Mouse (Mus musculus): ENCODE data around the gene Itga6.
A peak's percentile ranks its signal among the peaks of the same experiment; 100 is the strongest.

The Itga6 gene

GRCm38 (mm10) chr2:71734792-71735392 is 10.5 kb upstream of the Itga6 start:
- peak; percentile 38 for DNase-seq (ENCODE audit: low read depth)

GRCm38 (mm10) chr2:71735541-71736159 is 9.8 kb upstream of the Itga6 start:
- DNase-seq (ENCODE audit: low read depth) = peak; percentile 65

- peak; percentile 66 for DNase-seq (ENCODE audit: low read depth)
These were observed 9.2 kb upstream of the Itga6 start for GRCm38 (mm10) chr2:71736213-71736612.

GRCm38 (mm10) chr2:71739173-71739860 is 6.1 kb upstream of the Itga6 start:
- no peak for DNase-seq (ENCODE audit: low read depth)

GRCm38 (mm10) chr2:71742557-71742956 is 2.9 kb upstream of the Itga6 start:
- DNase-seq (ENCODE audit: low read depth) = no peak

- no peak for DNase-seq (ENCODE audit: low read depth)
These were observed 2.0 kb upstream of the Itga6 start for GRCm38 (mm10) chr2:71743377-71743776.

GRCm38 (mm10) chr2:71744320-71744719 is 1.1 kb upstream of the Itga6 start:
- DNase-seq (ENCODE audit: low read depth) = no peak

GRCm38 (mm10) chr2:71744861-71745507 is 432 bp upstream of the Itga6 start:
- DNase-seq (ENCODE audit: low read depth) = no peak

- DNase-seq (ENCODE audit: low read depth) = no peak
These were observed 3.0 kb downstream of the Itga6 start for GRCm38 (mm10) chr2:71748451-71748850.

GRCm38 (mm10) chr2:71749367-71750086 is 4.1 kb downstream of the Itga6 start:
- no peak for DNase-seq (ENCODE audit: low read depth)

- DNase-seq (ENCODE audit: low read depth) = no peak
These were observed 4.7 kb downstream of the Itga6 start for GRCm38 (mm10) chr2:71750087-71750453.

- DNase-seq (ENCODE audit: low read depth) = no peak
These were observed 5.9 kb downstream of the Itga6 start for GRCm38 (mm10) chr2:71751336-71751735.

GRCm38 (mm10) chr2:71751863-71752262 is 6.4 kb downstream of the Itga6 start:
- DNase-seq (ENCODE audit: low read depth) = no peak

GRCm38 (mm10) chr2:71752383-71752782 is 7.0 kb downstream of the Itga6 start:
- DNase-seq (ENCODE audit: low read depth) = no peak

- DNase-seq (ENCODE audit: low read depth) = no peak
These were observed 7.7 kb downstream of the Itga6 start for GRCm38 (mm10) chr2:71753161-71753560.

- no peak for DNase-seq (ENCODE audit: low read depth)
These were observed 10.3 kb downstream of the Itga6 start for GRCm38 (mm10) chr2:71755748-71756147.

- DNase-seq (ENCODE audit: low read depth) = no peak
These were observed 11.7 kb downstream of the Itga6 start for GRCm38 (mm10) chr2:71757098-71757497.

GRCm38 (mm10) chr2:71758591-71759531 is 13.4 kb downstream of the Itga6 start:
- peak; percentile 24 for DNase-seq (ENCODE audit: low read depth)

GRCm38 (mm10) chr2:71760091-71760490 is 14.7 kb downstream of the Itga6 start:
- no peak for DNase-seq (ENCODE audit: low read depth)

- DNase-seq (ENCODE audit: low read depth) = no peak
These were observed 15.7 kb downstream of the Itga6 start for GRCm38 (mm10) chr2:71761081-71761480.

GRCm38 (mm10) chr2:71764525-71764924 is 19.1 kb downstream of the Itga6 start:
- DNase-seq (ENCODE audit: low read depth) = no peak
